Mouse (Mus musculus) liver, postnatal 0 days (tissue): Measurements from ENCODE around the gene Asb15. TPM values are rescaled to one million over a fixed set of nuclear protein-coding genes. Genes with fewer than 3 reads are reported as not detected.

Experiments used
- ATAC-seq: fragments of 200-750 bp; cut with Nextera tagmentation; 2 replicates; pipeline ENCODE4 v1.8.0; 2017; ENCODE audit warnings: mild to moderate bottlenecking, moderate library complexity
- DNase-seq: peaks from one replicate; pipeline ENCODE4 v3.0.0-alpha.2; 2016
- H3K27ac ChIP-seq: fragments of 300-500 bp; sonication (generic); 2 replicates; pipeline ENCODE4 v1.5.1; 2014; ENCODE audit warnings: antibody characterized with exemption, moderate library complexity, mild to moderate bottlenecking, low read depth
- H3K27me3 ChIP-seq: fragments of 300-500 bp; sonication (generic); 2 replicates; pipeline ENCODE4 v1.6.1; 2014; ENCODE audit warnings: low read length, control low read depth, mixed read lengths; ENCODE audit not compliant: insufficient read depth
- H3K36me3 ChIP-seq: fragments of 300-500 bp; sonication (generic); replicated peaks from 2 replicates; pipeline ENCODE4 v1.6.1; 2014; ENCODE audit warnings: mild to moderate bottlenecking, control low read depth, low read length, moderate library complexity, mixed read lengths; ENCODE audit not compliant: insufficient read depth
- H3K4me1 ChIP-seq: fragments of 300-500 bp; sonication (generic); 2 replicates; pipeline ENCODE4 v1.6.1; 2014; ENCODE audit warnings: antibody characterized with exemption, mild to moderate bottlenecking, control low read depth; ENCODE audit not compliant: insufficient read depth
- H3K4me2 ChIP-seq: fragments of 300-500 bp; sonication (generic); 2 replicates; pipeline ENCODE4 v1.6.1; 2014; ENCODE audit warnings: low read depth, mild to moderate bottlenecking, low read length, moderate library complexity, mixed read lengths
- H3K4me3 ChIP-seq: fragments of 300-500 bp; sonication (generic); 2 replicates; pipeline ENCODE4 v1.5.1; 2014; ENCODE audit warnings: low read depth, low read length
- H3K9ac ChIP-seq: fragments of 300-500 bp; sonication (generic); replicated peaks from 2 replicates; pipeline ENCODE4 v1.6.1; 2014; ENCODE audit warnings: mild to moderate bottlenecking, moderate library complexity
- H3K9me3 ChIP-seq: fragments of 300-500 bp; sonication (generic); 2 replicates; pipeline ENCODE4 v1.6.1; 2016; ENCODE audit warnings: mild to moderate bottlenecking, control low read depth, low read length, mixed read lengths
- CTCF ChIP-seq: sonication (generic); IDR thresholded peaks from 2 replicates; pipeline ENCODE4 v1.5.1; 2016; ENCODE audit warnings: antibody characterized with exemption, low read depth
- EP300 ChIP-seq: IDR thresholded peaks from 2 replicates; pipeline ENCODE4 v1.6.1; 2016; ENCODE audit warnings: antibody characterized with exemption, low read depth, mild to moderate bottlenecking
- WGBS: fragments of 180-500 bp; shearing (Covaris S2); extraction: QIAGEN DNeasy Blood & Tissue Kit; methylation state at CpG from one replicate; pipeline ENCODE4 v1.1.7; 2014; ENCODE audit not compliant: insufficient replicate concordance; 5-methylcytosine and 5-hydroxymethylcytosine counted together
- polyA plus RNA-seq: library from polyadenylated mRNA; unstranded; fragments of >200 nt; fragmentation: Nextera tagmentation; extraction: Ambion mirVana; gene quantifications from 2 replicates; pipeline ENCODE4 v1.2.1, GENCODE M21; 2015

Asb15 gene
- polyA plus RNA-seq, 1 experiment from 2014 or later: not detected

DNA sequence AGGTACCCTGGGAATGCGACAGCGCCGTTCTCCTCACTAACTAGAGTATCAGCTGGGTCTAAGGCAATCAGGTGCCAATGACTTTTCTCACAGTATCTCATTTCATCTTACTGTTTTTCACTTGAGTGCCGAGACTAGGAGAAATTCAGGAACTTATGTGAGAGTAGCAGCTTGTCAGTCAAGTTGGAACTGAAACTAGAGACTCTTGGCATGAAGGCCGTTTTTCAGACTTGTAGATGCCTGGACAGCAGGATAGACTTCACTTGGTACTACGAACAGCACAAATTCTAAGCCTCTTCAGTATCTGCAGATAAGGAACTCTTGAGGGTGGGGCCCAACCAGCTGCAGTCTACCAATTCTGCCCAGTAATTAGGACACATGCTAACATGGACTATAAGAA lies 72.2 kb downstream of the Asb15 start:
- Histone ChIP-seq H3K36me3 (no peaks in the 10 kb centered on the region), H3K9me3 (no peaks in the 10 kb centered on the region), H3K9ac (no peak overlapping the region), H3K4me1 (peaks cover 17% of the 10 kb centered on the region), H3K4me3 (no peak overlapping the region), H3K27ac (no peak overlapping the region), H3K27me3 (no peaks in the 10 kb centered on the region), H3K4me2 (no peak overlapping the region)
- WGBS: 76% methylated on average over 6 of the region's 6 CpGs
- ATAC-seq: no peak
- no peak for DNase-seq
- TF ChIP-seq CTCF (no peak), EP300 (no peak)

DNA sequence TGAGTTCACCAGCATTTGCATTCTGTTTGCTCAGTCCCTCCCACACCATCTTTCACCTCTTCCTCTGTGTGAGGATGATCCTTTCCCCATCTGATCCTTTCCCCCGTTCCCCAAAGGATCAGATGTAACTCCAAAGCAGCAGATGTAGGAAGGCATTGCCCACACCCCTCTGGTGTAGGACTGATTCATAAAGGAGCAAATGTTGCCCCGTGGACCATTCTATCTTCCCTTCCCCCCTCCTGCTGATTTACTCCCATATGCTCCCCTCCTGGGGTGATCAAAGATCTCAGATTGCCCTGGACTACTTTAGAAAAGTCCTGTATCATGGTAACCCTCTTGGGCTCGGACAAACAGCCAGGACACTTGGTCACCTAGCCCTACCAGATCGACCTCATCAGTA lies 72.8 kb downstream of the Asb15 start:
- TF ChIP-seq CTCF: no peak
- no peak for TF ChIP-seq EP300

DNA sequence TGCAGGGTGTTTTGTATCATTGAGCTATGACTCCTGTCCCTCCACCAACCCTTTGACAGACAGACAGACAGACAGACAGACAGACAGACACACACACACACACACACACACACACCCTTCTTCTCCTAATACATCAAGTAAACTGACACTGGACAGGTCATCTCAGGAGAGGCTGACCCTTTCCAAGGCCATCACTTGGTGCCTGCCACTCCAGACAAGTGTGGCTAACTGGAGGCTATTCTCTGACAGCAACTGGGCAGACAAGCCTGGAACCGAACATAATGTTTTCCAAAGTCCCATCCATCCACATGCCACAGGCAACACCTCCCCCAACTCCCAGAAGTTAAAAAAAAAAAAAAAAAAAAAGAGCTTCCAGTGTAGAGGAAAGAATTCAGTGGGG lies 73.7 kb downstream of the Asb15 start:
- Histone ChIP-seq H3K9me3 (no peaks in the 10 kb centered on the region), H3K4me1 (peaks cover 17% of the 10 kb centered on the region), H3K36me3 (no peaks in the 10 kb centered on the region), H3K27ac (no peak overlapping the region), H3K4me3 (no peak overlapping the region), H3K27me3 (no peaks in the 10 kb centered on the region), H3K4me2 (no peak overlapping the region), H3K9ac (no peak overlapping the region)
- WGBS: 40% methylated on average over 1 of the region's 1 CpGs
- no peak for TF ChIP-seq EP300
- no peak for TF ChIP-seq CTCF
- no peak for DNase-seq
- no peak for ATAC-seq

More for the DNA sequence above, 72.8 kb downstream of the Asb15 start:
- Histone ChIP-seq H3K27me3 (no peaks in the 10 kb centered on the region), H3K4me1 (peaks cover 17% of the 10 kb centered on the region), H3K4me2 (no peak overlapping the region), H3K36me3 (no peaks in the 10 kb centered on the region), H3K9ac (no peak overlapping the region), H3K27ac (no peak overlapping the region), H3K9me3 (no peaks in the 10 kb centered on the region), H3K4me3 (no peak overlapping the region)
- ATAC-seq: no peak
- DNase-seq: no peak
- WGBS: 69% methylated on average over 4 of the region's 4 CpGs

DNA sequence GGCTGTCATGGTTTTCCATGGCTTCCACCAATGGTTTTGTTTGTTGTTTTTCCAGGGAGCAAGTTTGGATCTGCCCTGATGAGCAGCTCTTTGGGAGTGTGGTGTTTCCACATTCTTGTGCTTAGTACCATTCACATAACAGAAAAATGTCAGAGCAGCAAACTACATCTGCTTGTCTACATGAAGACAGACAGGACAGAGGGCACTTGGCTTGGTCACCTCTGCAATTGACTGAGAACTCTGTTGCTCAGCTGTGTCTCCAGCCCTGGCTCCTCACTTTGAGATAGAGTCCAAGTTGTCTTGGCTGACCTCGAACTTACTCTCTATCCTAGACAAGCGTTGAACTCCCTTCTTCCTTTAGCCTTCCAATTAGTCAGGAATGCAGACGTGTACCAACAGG lies 74.4 kb downstream of the Asb15 start:
- H3K4me2 ChIP-seq: no peak overlapping the region
- TF ChIP-seq CTCF (no peak), EP300 (no peak)
- no peak overlapping the region for H3K9ac ChIP-seq
- no peaks in the 10 kb centered on the region for H3K9me3 ChIP-seq
- no peak overlapping the region for H3K4me3 ChIP-seq
- WGBS: 65% methylated on average over 3 of the region's 3 CpGs
- DNase-seq (no peak), ATAC-seq (no peak)
- H3K27me3 ChIP-seq: no peaks in the 10 kb centered on the region
- H3K4me1 ChIP-seq: peaks cover 17% of the 10 kb centered on the region
- H3K27ac ChIP-seq: no peak overlapping the region
- H3K36me3 ChIP-seq: no peaks in the 10 kb centered on the region

DNA sequence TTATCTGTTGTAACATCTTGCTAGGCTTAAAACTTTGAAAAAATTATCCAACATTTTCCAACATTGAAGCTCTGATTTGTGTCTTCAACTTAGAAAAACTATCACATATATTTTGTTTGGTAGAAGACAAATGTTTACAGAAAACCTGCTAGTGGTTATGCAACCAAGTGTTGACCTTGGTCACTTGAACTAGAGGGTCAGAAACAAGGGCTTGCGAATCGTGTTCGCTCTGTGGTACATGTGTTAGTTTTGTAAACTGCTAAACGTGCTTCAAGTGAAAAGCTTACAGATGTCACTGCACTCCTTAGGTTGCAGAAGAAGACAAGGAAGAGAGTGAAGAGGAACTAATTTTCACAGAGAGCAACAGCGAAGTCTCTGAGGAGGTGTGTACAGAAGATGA lies 75.0 kb downstream of the Asb15 start:
- Histone ChIP-seq H3K4me3 (no peak overlapping the region), H3K4me2 (no peak overlapping the region), H3K36me3 (no peaks in the 10 kb centered on the region), H3K9me3 (no peaks in the 10 kb centered on the region), H3K4me1 (peaks cover 17% of the 10 kb centered on the region), H3K27ac (no peak overlapping the region), H3K9ac (no peak overlapping the region), H3K27me3 (no peaks in the 10 kb centered on the region)
- ATAC-seq: peak; percentile 40; the same call in 1 of the 2 replicates
- TF ChIP-seq CTCF (no peak), EP300 (no peak)
- 61% methylated on average over 5 of the region's 5 CpGs for WGBS
- DNase-seq: no peak

DNA sequence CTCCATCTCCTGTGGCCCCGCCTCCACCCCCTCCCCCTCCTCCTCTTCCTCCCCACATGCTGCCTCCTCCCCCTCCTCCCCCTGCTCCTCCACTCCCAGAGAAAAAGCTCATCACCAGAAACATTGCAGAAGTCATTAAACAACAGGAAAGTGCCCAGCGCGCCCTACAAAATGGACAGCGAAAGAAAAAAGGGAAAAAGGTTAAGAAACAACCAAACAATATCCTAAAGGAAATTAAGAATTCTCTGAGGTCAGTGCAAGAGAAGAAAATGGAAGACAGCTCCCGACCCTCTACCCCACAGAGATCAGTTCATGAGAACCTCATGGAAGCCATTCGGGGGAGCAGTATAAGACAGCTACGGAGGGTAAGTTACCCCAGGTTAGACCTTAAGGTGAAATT lies 76.3 kb downstream of the Asb15 start:
- TF ChIP-seq EP300 (no peak), CTCF (no peak)
- Histone ChIP-seq H3K4me3 (no peak overlapping the region), H3K36me3 (no peaks in the 10 kb centered on the region), H3K27ac (no peak overlapping the region), H3K4me2 (no peak overlapping the region), H3K27me3 (no peaks in the 10 kb centered on the region), H3K9me3 (no peaks in the 10 kb centered on the region), H3K4me1 (peaks cover 17% of the 10 kb centered on the region), H3K9ac (no peak overlapping the region)
- 89% methylated on average over 7 of the region's 7 CpGs for WGBS
- DNase-seq (no peak), ATAC-seq (no peak)

DNA sequence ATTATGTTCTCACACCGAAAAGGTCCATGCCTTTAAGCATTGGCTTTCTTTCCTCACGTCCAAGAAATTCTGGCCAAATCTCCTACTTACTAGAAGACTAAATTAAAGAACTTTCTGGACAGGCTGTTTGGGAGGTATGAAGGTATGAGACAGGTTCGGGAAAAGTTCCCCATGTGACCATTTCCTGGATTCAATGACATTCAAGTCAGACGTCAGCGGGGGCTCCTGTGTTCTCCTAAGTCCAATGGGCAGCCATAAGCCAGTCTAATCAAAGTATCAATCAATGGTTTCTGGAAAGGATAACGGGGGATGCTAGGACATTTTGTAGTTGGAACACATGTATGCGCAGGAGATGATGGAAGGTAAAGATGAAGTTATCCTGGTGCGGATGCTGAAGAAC lies 77.7 kb downstream of the Asb15 start:
- ATAC-seq (no peak), DNase-seq (no peak)
- TF ChIP-seq EP300: no peak
- TF ChIP-seq CTCF: no peak
- Histone ChIP-seq H3K27ac (no peak overlapping the region), H3K4me2 (no peak overlapping the region), H3K36me3 (no peaks in the 10 kb centered on the region), H3K27me3 (no peaks in the 10 kb centered on the region), H3K9ac (no peak overlapping the region), H3K9me3 (no peaks in the 10 kb centered on the region), H3K4me3 (no peak overlapping the region), H3K4me1 (peaks cover 17% of the 10 kb centered on the region)
- WGBS: 85% methylated on average over 8 of the region's 8 CpGs
